Mouse (Mus musculus) adrenal gland, postnatal 36 days (tissue): ENCODE measurements around the gene Dse. TPM values are rescaled to one million over a fixed set of nuclear protein-coding genes. Genes with fewer than 3 reads are reported as not detected.

Source experiments
- DNase-seq, 2 experiments: peaks; one replicate each; pipeline ENCODE4 v3.0.0; 2021; ENCODE audit warnings: mixed read lengths in 1 of 2
- total RNA-seq, 2 experiments: library from RNA; stranded (reverse); gene quantifications; 2 replicates each; pipeline ENCODE4 v1.2.3; 2021

Gene Dse
- total RNA-seq, 2 experiments from 2014 or later, result 8.2 to 14.2 TPM

DNA sequence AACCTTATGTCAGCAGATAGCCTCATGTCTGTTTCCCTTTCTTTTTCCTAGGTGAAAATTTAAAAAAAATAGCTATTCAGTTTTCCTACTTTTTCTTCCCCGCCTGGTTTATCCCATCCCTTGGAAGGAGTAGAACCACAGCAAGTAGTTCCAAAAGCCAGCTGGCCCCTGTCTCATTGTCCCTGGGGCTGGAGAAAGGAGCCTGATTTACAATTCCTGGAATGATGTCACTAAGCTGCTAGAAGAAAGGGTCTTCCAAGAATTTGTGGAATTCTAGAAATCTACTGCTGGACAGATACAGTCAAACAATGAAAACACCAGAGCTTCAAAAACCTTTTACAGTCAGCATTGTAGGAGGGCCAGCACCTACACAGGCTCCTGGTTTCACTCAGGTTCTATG is 6.8 kb downstream of the Dse start:
- DNase-seq, result no peak

- DNase-seq, result no peak
These were observed 8.9 kb downstream of the Dse start for GRCm38 (mm10) chr10:34198574-34198973.

GRCm38 (mm10) chr10:34198061-34198460 is 9.5 kb downstream of the Dse start:
- DNase-seq, result peak in 1 of 2 experiments; percentile 19

DNA sequence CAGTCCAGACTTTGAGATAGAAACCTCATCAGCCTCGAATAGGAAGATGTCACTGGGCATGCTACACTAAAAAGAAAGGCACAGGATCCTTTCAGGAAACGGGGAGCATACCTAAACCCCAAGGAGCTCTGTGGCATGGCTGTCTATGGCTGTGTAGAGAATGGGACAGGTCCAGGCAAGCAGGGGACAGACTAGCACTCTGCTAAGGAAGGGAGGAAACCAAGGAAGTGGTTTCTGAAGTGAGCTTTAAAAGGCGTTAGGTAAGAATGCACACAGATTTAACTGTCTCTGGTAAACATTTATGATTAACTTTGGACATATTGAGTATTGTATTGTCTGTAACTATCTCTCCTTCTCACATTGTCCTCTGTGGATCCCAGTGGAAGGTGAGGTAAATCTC is 10.2 kb downstream of the Dse start:
- DNase-seq, result no peak

- no peak for DNase-seq
These were observed 12.6 kb downstream of the Dse start for GRCm38 (mm10) chr10:34194957-34195356.

- DNase-seq, result no peak
These were observed 13.0 kb downstream of the Dse start for GRCm38 (mm10) chr10:34194503-34194902.

DNA sequence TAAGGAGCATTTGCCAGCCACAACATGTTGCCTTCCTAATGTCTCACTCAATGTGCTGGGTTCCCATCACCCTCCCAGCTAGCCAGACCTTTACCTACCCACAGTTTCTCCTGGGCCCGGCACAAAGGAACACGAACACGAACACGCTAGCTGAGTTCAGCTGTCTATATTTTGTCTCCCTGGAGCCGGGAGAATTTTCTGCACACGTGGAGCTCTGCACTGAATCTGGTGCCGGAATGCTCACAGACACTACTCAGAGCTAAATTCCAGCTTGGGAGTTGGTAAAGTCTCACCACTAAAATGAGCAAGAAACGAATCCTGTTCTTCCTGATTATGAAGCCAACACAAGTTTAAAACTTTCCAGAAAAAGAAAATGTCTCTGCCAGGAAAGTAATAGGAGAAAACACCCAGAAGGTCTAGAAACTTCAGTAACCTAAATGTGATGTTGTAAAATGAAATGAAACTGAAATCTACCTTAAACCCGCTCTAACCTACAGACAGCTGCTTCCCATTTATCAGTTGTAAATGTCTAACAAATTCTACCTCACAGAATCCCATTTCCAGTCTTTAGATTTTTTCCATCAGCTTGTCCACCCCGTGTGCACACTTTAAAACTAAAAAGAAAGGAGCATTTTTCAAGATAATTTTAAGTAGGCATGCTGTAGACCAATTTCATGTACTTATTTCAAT is 20.8 kb downstream of the Dse start:
- DNase-seq, result no peak

GRCm38 (mm10) chr10:34185556-34185955 is 22.0 kb downstream of the Dse start:
- no peak for DNase-seq

- DNase-seq, result no peak
These were observed 22.6 kb downstream of the Dse start for GRCm38 (mm10) chr10:34184956-34185355.

GRCm38 (mm10) chr10:34183731-34184130 is 23.8 kb downstream of the Dse start:
- DNase-seq, result peak; percentile 6 to 25

GRCm38 (mm10) chr10:34175870-34176606 is 31.5 kb downstream of the Dse start:
- DNase-seq, result no peak

GRCm38 (mm10) chr10:34172663-34173282 is 34.7 kb downstream of the Dse start:
- no peak for DNase-seq

DNA sequence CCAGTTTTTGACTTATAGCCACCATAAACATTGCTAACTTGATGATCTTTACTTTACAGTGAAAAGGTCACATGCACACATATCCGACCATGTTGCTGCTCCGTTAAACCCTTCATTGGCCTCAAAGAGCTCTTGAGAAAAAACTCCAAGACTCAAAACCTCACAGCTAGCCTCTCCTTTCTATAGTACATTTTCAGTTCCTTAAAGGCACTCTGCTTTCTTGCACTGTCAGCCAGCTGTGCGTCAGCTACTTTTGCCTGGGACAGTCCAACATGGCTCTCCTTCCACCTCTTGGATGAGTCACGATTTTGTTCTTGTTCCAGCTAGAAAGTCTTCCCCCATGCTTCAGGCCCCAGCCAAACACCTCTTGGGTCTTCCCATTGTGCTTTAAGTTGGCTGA is 35.9 kb downstream of the Dse start:
- no peak for DNase-seq

DNA sequence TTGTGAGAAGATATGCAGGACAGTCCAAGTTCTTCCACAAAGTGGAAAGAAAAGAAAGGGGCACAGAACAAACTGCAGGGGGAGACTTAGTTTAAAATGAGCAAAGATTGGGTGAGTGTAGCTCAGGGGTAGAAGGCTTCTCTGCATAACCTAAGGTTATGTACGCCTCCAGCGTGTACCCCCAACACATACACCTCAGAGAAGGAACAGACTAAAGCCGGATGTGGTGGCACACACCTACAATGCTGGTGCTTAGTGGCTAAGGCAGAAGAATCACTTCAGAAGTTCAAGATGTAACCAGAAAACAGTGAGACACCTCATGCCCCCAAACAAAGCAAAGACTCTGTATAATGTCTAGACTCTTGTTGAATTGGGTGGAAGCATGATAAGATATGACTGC is 36.3 kb downstream of the Dse start:
- DNase-seq, result no peak

- DNase-seq, result no peak
These were observed 40.5 kb downstream of the Dse start for GRCm38 (mm10) chr10:34166971-34167370.

DNA sequence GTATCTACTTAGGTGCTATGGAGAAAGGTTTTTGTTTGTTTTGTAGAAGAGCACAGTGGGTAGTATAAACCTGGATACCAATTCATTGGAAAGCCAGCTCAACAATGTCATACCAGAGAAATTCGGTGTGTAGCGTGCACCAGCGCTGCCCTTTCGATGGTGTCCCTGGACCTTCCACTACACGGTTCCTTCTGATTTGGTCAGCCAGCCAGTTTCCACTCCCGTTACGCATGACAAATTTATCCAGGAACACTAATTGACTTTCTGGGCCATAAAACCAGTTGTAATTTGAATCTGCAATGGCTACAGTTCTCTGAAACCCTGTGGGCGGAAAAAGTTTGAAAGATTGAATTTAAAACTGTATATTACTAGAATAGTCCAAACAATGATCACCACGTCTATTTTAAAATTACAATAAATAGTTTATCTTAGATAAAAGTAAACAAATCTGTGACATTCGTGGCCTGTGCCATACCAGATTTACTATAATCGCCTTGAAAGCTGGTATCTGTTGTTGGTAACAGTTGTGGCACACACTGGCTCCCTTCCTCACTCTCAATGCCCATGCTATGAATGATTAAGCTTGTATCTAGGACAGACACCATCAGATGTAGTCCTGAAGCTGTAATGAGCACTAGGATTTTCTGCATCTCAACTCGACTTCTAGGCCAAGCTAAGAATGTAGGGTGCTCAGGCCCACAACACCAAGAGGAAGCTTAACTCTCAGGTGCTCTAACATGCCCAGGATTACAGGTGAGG is 51.5 kb downstream of the Dse start:
- no peak for DNase-seq

GRCm38 (mm10) chr10:34151827-34152226 is 55.7 kb downstream of the Dse start:
- DNase-seq, result peak; percentile 9 to 21

DNA sequence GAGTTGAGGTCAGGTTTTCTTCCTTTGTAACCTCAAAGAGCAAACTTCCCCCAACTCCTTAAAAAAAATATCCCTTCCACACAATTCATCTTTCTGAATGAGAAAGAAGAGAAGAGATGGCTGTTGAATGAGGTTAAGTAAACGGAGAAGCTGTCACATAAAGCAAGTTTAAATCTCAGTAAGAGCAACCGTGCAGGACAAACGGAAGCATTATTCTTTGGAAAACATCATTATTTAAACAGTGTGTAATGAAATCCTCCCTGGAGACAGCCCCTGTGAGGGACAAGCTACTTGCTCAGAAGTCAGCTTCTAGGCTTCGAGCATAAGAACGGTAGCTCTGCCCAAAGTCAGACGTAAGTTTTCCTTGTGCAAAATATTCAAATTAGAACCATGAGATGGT is 57.1 kb downstream of the Dse start:
- no peak for DNase-seq

DNA sequence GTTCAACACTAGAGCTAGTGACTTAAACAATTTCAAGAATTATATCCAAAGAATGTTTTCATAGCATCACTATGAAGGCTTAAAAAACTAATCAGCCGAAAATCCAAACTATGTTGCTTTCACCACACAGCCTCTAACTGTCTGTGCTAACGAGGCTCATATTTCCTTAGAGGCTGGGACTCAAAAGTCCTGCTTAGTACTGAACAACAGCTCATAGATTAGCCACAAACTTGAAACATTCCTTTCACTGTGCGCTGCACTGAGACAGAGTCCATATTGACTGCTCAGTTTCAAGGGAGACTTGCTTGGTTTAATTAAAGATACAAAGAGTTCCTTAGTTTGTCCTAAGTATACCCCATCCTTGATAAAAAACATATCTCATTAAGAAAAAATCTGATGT is 57.7 kb downstream of the Dse start:
- no peak for DNase-seq

DNA sequence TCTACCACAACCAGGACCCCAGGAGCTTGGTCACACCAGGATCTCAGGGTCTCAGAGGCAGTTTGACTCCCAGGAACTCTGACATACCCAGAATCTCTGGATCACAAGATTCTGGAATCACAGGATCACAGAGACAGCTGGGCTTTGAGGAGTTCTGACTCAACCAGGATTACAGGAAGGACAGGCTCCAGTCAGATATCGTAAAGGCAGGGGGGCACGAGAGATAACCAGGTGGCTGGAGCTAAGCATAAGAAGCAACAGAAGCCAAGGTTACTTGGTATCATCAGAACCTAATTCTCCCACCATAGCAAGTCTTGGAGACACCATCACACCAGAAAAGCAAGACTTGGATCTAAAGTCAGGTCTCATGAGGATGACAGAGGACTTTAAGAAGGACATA is 65.8 kb downstream of the Dse start:
- no peak for DNase-seq

DNA sequence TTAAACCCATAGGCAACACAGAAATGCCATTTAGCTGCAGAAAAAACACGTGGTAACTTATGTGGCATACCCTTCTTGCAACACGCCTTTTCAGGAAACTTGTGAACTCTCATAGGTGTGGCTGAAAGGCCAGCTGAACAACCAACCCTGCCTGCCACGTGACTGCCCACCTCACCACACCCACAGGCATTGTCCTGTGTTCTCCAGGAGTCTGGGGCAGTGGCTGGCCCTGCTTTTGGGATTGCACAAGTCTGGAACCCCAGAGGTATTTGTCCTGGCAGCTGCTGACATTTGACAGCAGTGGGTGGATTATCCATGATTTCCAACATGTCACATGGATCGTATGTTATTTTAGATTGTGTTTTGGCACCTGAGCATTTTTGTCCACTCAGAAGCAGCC is 67.7 kb downstream of the Dse start:
- peak in 1 of 2 experiments; percentile 18 for DNase-seq

- no peak for DNase-seq
These were observed 69.5 kb downstream of the Dse start for GRCm38 (mm10) chr10:34138027-34138426.

- DNase-seq, result no peak
These were observed 71.1 kb downstream of the Dse start for GRCm38 (mm10) chr10:34136432-34136831.
